Mouse (Mus musculus) E14TG2a.4 (cell line): Measurements from ENCODE around the gene Dot1l.

Experiments
- CTCF ChIP-seq: conservative IDR thresholded peaks from 2 replicates; pipeline ENCODE4 v1.5.1; 2014; ENCODE audit warnings: low read length
- NANOG ChIP-seq: IDR thresholded peaks from 2 replicates; pipeline ENCODE4 v1.6.1; 2014; ENCODE audit warnings: borderline replicate concordance, low read length, mixed read lengths
- POU5F1 ChIP-seq: IDR thresholded peaks from 2 replicates; pipeline ENCODE4 v1.6.1; 2014; ENCODE audit warnings: low read length, borderline replicate concordance

DNA sequence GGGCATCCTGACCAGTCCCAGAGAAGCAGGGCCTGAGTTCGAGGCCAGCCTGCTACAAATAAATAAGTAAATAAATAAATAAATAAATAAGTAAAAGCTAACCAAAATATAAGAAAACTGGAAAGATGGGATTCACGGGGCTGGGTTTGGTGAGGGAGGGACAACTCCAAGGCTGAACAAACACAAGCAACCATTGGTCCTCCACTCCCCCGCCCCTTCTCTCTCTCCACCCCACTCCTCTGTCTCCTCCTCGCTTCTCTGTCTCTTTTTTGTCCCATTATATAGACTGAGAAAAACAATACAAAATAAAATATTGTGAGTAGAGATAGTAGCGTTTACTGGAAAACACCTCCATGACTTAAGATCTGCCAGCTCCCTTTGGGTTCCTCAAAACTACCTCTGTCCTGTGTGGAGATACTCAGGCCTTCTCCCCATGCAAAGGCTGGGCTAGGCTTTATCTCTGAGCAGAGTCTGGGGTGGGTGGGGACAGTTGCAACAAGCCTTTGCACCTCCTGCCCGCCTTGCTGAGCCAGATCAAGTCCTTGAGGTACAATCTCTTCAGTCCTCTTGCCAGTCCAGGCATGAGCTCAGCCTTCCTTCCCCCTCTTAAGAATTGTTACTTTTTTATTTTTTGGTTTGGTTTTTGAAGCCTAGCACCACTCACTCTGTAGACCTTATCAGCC, 63.7 kb downstream of the Dot1l start:
- TF ChIP-seq NANOG (no peak), CTCF (no peak), POU5F1 (no peak)
